Mouse (Mus musculus) CD4-positive helper T cell, adult 2 months (primary cell): ENCODE measurements around the gene Lmx1a.

Experiments
- DNase-seq: peaks from one replicate; pipeline ENCODE4 v3.0.0-alpha.2; 2012; ENCODE audit warnings: low read depth, missing footprints, low spot score

Gene Lmx1a

GRCm38 (mm10) chr1:167689232-167689261 is at the start of gene Lmx1a:
Gene Lmx1a (plus strand): TSS chr1:167689237.
- DNase-seq = no peak

GRCm38 (mm10) chr1:167644866-167645537 is 44.0 kb upstream of the Lmx1a start:
- no peak for DNase-seq

GRCm38 (mm10) chr1:167648670-167649069 is 40.4 kb upstream of the Lmx1a start:
- DNase-seq = no peak

GRCm38 (mm10) chr1:167649122-167649633 is 39.9 kb upstream of the Lmx1a start:
- DNase-seq = no peak

GRCm38 (mm10) chr1:167652336-167652735 is 36.7 kb upstream of the Lmx1a start:
- DNase-seq = no peak

- DNase-seq = no peak
Measured at GRCm38 (mm10) chr1:167659065-167659464, 30.0 kb upstream of the Lmx1a start.

GRCm38 (mm10) chr1:167660521-167661101 is 28.4 kb upstream of the Lmx1a start:
- no peak for DNase-seq

- DNase-seq = no peak
Measured at GRCm38 (mm10) chr1:167661123-167661522, 27.9 kb upstream of the Lmx1a start.

GRCm38 (mm10) chr1:167663136-167663535 is 25.9 kb upstream of the Lmx1a start:
- DNase-seq = no peak

- peak; percentile 31 for DNase-seq
Measured at GRCm38 (mm10) chr1:167669796-167670195, 19.2 kb upstream of the Lmx1a start.

GRCm38 (mm10) chr1:167672433-167672987 is 16.5 kb upstream of the Lmx1a start:
- DNase-seq = no peak

- DNase-seq = no peak
Measured at GRCm38 (mm10) chr1:167679061-167679460, 10.0 kb upstream of the Lmx1a start.

GRCm38 (mm10) chr1:167688001-167688346 is 1.1 kb upstream of the Lmx1a start:
- no peak for DNase-seq

- DNase-seq = no peak
Measured at GRCm38 (mm10) chr1:167688347-167689231, 448 bp upstream of the Lmx1a start.

GRCm38 (mm10) chr1:167689262-167690137 is 463 bp downstream of the Lmx1a start:
- DNase-seq = no peak

- no peak for DNase-seq
Measured at GRCm38 (mm10) chr1:167690138-167690710, 1.2 kb downstream of the Lmx1a start.

- no peak for DNase-seq
Measured at GRCm38 (mm10) chr1:167690716-167691550, 1.9 kb downstream of the Lmx1a start.

GRCm38 (mm10) chr1:167691911-167692682 is 3.1 kb downstream of the Lmx1a start:
- DNase-seq = no peak

- no peak for DNase-seq
Measured at GRCm38 (mm10) chr1:167692683-167693045, 3.6 kb downstream of the Lmx1a start.
